Mouse (Mus musculus) limb, embryonic 14.5 days (tissue): ENCODE measurements at regions not wholly inside any gene's neighbourhood (a gene's known extent, or its start where the extent isn't known, plus 50 kb on each side); places are given as distances from the start of the nearest gene placed in this dataset.

Experiments
- ATAC-seq: fragments of 200-750 bp; cut with Nextera tagmentation; 2 replicates; pipeline ENCODE4 v1.8.0; 2017; ENCODE audit warnings: low read depth, moderate number of reproducible peaks, moderate TSS enrichment; ENCODE audit not compliant: low FRiP score
- DNase-seq: peaks from one replicate; pipeline ENCODE4 v3.0.0-alpha.2; 2015; ENCODE audit warnings: low spot score
- H3K27ac ChIP-seq: fragments of 300-500 bp; sonication (generic); replicated peaks from 2 replicates; pipeline ENCODE4 v1.5.1; 2014; ENCODE audit warnings: low read depth, mild to moderate bottlenecking, low read length, moderate library complexity, mixed read lengths
- H3K27me3 ChIP-seq: fragments of 300-500 bp; sonication (generic); 2 replicates; pipeline ENCODE4 v1.6.1; 2014; ENCODE audit warnings: low read length, mixed read lengths; ENCODE audit not compliant: control insufficient read depth, insufficient read depth
- H3K36me3 ChIP-seq: fragments of 300-500 bp; sonication (generic); 2 replicates; pipeline ENCODE4 v1.6.1; 2014; ENCODE audit warnings: mild to moderate bottlenecking, low read length, moderate library complexity, mixed read lengths; ENCODE audit not compliant: control insufficient read depth, insufficient read depth
- H3K4me1 ChIP-seq: fragments of 300-500 bp; sonication (generic); 2 replicates; pipeline ENCODE4 v1.6.1; 2014; ENCODE audit warnings: antibody characterized with exemption, low read length, mixed read lengths; ENCODE audit not compliant: control insufficient read depth, insufficient read depth
- H3K4me2 ChIP-seq: fragments of 300-500 bp; sonication (generic); replicated peaks from 2 replicates; pipeline ENCODE4 v1.6.1; 2014; ENCODE audit warnings: low read depth, mild to moderate bottlenecking, low read length, moderate library complexity; ENCODE audit not compliant: severe bottlenecking
- H3K4me3 ChIP-seq: fragments of 300-500 bp; sonication (generic); replicated peaks from 2 replicates; pipeline ENCODE4 v1.5.1; 2014; ENCODE audit warnings: low read length
- H3K9ac ChIP-seq: fragments of 300-500 bp; sonication (generic); 2 replicates; pipeline ENCODE4 v1.6.1; 2014; ENCODE audit warnings: mild to moderate bottlenecking, low read depth, low read length, moderate library complexity; ENCODE audit not compliant: severe bottlenecking
- H3K9me3 ChIP-seq: fragments of 300-500 bp; sonication (generic); 2 replicates; pipeline ENCODE4 v1.6.1; 2016; ENCODE audit warnings: low read length; ENCODE audit not compliant: control insufficient read depth
- POLR2A ChIP-seq: fragments of 200-500 bp; IDR thresholded peaks from 2 replicates; pipeline ENCODE4 v1.8.0; 2012; ENCODE audit warnings: inconsistent platforms, mild to moderate bottlenecking, moderate library complexity, borderline replicate concordance; ENCODE audit not compliant: insufficient read depth, insufficient read length; ENCODE audit errors: extremely low read depth
- WGBS: fragments of 180-500 bp; shearing (Covaris S2); extraction: QIAGEN DNeasy Blood & Tissue Kit; methylation state at CpG from one replicate; pipeline ENCODE4 v1.1.7; 2014; 5-methylcytosine and 5-hydroxymethylcytosine counted together

DNA sequence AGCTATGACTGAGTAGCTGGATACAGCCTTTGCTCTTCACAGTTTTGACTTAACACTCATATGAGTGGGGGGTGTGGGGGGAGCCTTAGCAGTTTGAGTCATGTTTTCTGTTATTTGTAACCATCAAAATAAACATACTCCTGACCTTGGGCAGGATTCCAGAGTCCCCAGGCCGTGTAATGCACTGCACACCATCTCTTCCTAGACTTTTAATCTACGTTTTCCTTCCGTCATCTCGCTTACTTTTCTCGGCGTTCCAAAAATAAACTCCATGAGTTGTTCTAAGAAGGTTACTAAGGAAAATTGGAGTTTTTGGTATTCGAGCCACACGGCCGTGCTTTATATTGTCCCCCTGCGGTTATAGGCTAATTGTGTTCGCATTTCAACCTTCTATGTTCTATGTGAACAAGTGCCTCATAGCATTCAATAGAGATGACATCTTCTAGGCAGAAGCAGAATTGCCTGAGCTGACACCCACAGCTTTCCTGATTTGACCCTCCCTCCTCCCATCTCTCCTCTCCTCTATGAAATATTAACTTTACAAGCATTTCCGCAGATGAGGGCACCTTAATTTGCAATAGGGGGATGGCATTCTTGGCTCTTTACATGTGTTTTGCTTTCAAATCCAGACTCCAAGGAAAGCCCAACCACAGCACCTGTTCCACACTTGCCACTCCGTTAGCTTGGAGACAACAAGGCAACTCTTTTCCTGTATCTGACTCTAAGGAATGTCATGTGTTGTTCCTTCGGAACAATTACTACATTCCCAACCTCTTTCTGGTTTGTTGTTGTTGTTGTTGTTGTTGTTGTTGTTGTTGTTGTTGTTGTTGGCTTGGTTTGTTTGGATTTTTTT, 276.2 kb upstream of the Atp2b1 start:
- Histone ChIP-seq H3K4me1 (no peaks in the 10 kb centered on the region), H3K9ac (no peak overlapping the region), H3K9me3 (no peaks in the 10 kb centered on the region), H3K4me3 (no peak overlapping the region), H3K36me3 (no peaks in the 10 kb centered on the region), H3K27me3 (no peaks in the 10 kb centered on the region), H3K4me2 (no peak overlapping the region), H3K27ac (no peak overlapping the region)
- 82% methylated on average over 14 of the region's 14 CpGs for WGBS
- DNase-seq = no peak
- ATAC-seq = no peak
- TF ChIP-seq POLR2A = no peak

- Histone ChIP-seq H3K27me3 (no peaks in the 10 kb centered on the region), H3K4me2 (no peak overlapping the region), H3K9me3 (no peaks in the 10 kb centered on the region), H3K4me1 (no peaks in the 10 kb centered on the region), H3K4me3 (no peak overlapping the region), H3K9ac (no peak overlapping the region), H3K36me3 (no peaks in the 10 kb centered on the region), H3K27ac (no peak overlapping the region)
- ATAC-seq (no peak), DNase-seq (no peak)
- WGBS = 74% methylated on average over 10 of the region's 10 CpGs
- TF ChIP-seq POLR2A = no peak
These were observed 268.5 kb upstream of the Atp2b1 start for GRCm38 (mm10) chr10:98645681-98646122.

DNA sequence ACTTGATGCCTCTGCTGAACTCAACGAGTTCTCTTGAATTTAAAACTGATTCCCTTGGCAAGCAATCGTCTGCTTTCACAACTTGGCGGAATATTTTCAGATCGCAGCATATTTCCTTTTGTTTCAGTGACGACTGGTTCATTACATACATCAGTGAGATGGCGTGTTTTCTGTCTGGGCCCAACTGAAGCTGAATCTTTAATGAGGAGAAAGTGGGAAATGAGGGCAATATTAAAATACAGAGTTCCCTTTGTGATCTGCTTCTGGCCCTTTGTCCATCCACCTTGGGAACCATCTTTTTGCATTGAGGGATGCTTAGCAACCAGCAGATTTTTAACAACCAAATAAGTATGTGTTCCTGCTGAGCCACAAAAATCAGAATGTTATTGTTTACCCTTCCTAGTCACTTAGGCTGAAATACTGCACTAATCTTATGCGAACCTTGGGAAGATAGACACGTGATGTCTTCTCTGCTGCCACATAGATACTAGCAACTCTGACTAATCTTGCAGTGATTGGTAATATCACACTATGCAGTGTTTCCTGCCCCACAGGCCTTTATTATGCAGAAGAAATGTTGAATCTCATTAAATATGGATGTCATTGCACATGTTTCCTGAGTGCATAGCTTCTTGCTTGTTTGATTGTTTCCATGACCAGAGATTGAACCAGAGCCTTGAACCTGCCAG, 267.8 kb upstream of the Atp2b1 start:
- H3K27me3 ChIP-seq = no peaks in the 10 kb centered on the region
- H3K4me1 ChIP-seq = no peaks in the 10 kb centered on the region
- H3K36me3 ChIP-seq = no peaks in the 10 kb centered on the region
- no peak for DNase-seq
- H3K9me3 ChIP-seq = no peaks in the 10 kb centered on the region
- H3K4me2 ChIP-seq = no peak overlapping the region
- H3K27ac ChIP-seq = no peak overlapping the region
- H3K9ac ChIP-seq = no peak overlapping the region
- TF ChIP-seq POLR2A = no peak
- no peak for ATAC-seq
- no peak overlapping the region for H3K4me3 ChIP-seq
- WGBS = 85% methylated on average over 8 of the region's 8 CpGs

- Histone ChIP-seq H3K4me1 (no peaks in the 10 kb centered on the region), H3K4me2 (no peak overlapping the region), H3K9ac (no peak overlapping the region), H3K4me3 (no peak overlapping the region), H3K27ac (no peak overlapping the region), H3K9me3 (no peaks in the 10 kb centered on the region), H3K36me3 (no peaks in the 10 kb centered on the region), H3K27me3 (no peaks in the 10 kb centered on the region)
- DNase-seq (no peak), ATAC-seq (no peak)
- WGBS = 93% methylated on average over 7 of the region's 7 CpGs
- TF ChIP-seq POLR2A = no peak
These were observed 265.4 kb upstream of the Atp2b1 start for GRCm38 (mm10) chr10:98648710-98649245.

- 81% methylated on average over 4 of the region's 4 CpGs for WGBS
- Histone ChIP-seq H3K36me3 (no peaks in the 10 kb centered on the region), H3K9me3 (no peaks in the 10 kb centered on the region), H3K4me3 (no peak overlapping the region), H3K9ac (no peak overlapping the region), H3K4me2 (no peak overlapping the region), H3K4me1 (no peaks in the 10 kb centered on the region), H3K27me3 (no peaks in the 10 kb centered on the region), H3K27ac (no peak overlapping the region)
- ATAC-seq = no peak
- no peak for TF ChIP-seq POLR2A
- DNase-seq = no peak
These were observed 263.7 kb upstream of the Atp2b1 start for GRCm38 (mm10) chr10:98650533-98650932.
